Comparison of ENCODE assay signal across 15 mouse cellular contexts in genomic region chr12:87132210-87132609, GRCm38 (mm10). TPM values are rescaled to one million over a fixed set of nuclear protein-coding genes. Genes with fewer than 3 reads are reported as not detected.
"Had no signal": no experiment of that assay in that cellular context is flagged by ENCODE, and none has a peak within 500 bp of the region (broad histone marks: within the 10 kb centered on the region; RNA-seq: fewer than 3 reads in every experiment).

No protein-coding gene starts in this region.

- H3K27me3 ChIP-seq: limb, embryonic 13.5 days; liver, embryonic 12.5 days; liver, embryonic 15.5 days; midbrain, embryonic 13.5 days; neural tube, embryonic 13.5 days had no signal

- H3K4me3 ChIP-seq: layer of hippocampus, adult 2 months; limb, embryonic 10.5 days; limb, embryonic 13.5 days; liver, embryonic 12.5 days; liver, embryonic 15.5 days; midbrain, embryonic 10.5 days; midbrain, embryonic 13.5 days; myocyte; neural tube, embryonic 13.5 days had no signal

- H3K9me3 ChIP-seq: limb, embryonic 10.5 days; limb, embryonic 13.5 days; liver, embryonic 12.5 days; liver, embryonic 15.5 days; midbrain, embryonic 10.5 days; midbrain, embryonic 13.5 days; neural tube, embryonic 13.5 days had no signal

- H3K27ac ChIP-seq: kidney, postnatal 0 days; layer of hippocampus, adult 2 months; limb, embryonic 10.5 days; limb, embryonic 13.5 days; liver, embryonic 12.5 days; liver, embryonic 15.5 days; midbrain, embryonic 10.5 days; midbrain, embryonic 13.5 days; neural tube, embryonic 13.5 days had no signal

- H3K4me2 ChIP-seq: limb, embryonic 13.5 days; liver, embryonic 12.5 days; liver, embryonic 15.5 days; midbrain, embryonic 13.5 days; neural tube, embryonic 13.5 days had no signal

- DNase-seq: layer of hippocampus, adult 9-11 months had no signal

- H3K4me1 ChIP-seq: limb, embryonic 10.5 days; limb, embryonic 13.5 days; midbrain, embryonic 10.5 days; midbrain, embryonic 13.5 days; neural tube, embryonic 13.5 days had no signal

- ATAC-seq: intestine, postnatal 0 days; midbrain, embryonic 16.5 days had no signal

- H3K9ac ChIP-seq: limb, embryonic 13.5 days; liver, embryonic 12.5 days; liver, embryonic 15.5 days; midbrain, embryonic 13.5 days; neural tube, embryonic 13.5 days had no signal

RNA-seq across cellular contexts. Expression of gene Ngb, which starts 29.9 kb away (rescaled TPM):
- total RNA-seq: monocyte, adult 5-6 weeks; neutrophil, adult 5-6 weeks had no signal
- polyA plus RNA-seq: liver, embryonic 15.5 days had no signal
